Mouse (Mus musculus): ENCODE measurements around the gene Ski.
A peak's percentile ranks its signal among the peaks of the same experiment; 100 is the strongest.

Ski gene

GRCm38 (mm10) chr4:155213752-155214054, 8.7 kb downstream of the Ski start:
- DNase-seq: no peak

GRCm38 (mm10) chr4:155213052-155213751, 9.2 kb downstream of the Ski start:
- peak; percentile 55 for DNase-seq

- DNase-seq: no peak
Measured at GRCm38 (mm10) chr4:155209494-155209893, 12.9 kb downstream of the Ski start.

- DNase-seq: no peak
Measured at GRCm38 (mm10) chr4:155209079-155209478, 13.3 kb downstream of the Ski start.

DNA sequence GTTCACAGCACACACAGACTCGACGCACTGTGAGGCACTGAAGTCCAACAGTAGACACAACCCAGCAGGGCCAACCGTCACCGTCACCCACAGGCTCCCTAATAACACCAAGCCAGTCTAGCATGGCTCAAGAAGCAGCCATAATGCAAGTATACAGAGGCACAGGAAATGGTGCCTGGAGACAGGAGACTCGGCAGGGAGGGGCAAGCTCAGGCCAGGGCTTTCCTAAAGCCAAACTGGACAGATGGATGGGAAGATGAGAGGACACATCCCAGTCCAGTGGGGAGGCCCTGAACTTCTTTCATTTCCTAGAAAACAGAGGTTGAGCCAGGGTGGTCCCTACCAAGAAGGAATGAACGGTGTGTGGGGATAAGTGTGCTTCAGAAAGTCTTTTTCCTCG, 13.8 kb downstream of the Ski start:
- DNase-seq: no peak

DNA sequence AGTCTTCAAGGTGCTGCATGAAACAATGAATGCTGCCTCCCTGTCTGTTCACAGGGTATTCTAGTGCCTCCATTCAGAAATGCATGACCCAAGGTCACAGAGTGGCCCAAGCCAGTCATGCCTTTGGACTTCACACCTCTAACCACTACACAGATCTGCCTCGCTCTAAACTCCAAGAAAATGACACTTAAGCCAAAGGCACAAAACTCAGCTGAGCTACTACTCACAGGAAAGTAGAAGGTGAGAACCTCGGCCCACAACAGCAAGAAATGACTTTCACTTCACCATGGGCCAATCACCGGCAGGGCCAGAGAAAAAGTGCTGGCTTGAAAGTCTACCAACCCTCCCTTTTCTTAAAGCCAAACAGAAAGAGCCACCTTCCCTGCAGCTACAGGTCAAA, 14.6 kb downstream of the Ski start:
- DNase-seq: no peak

DNA sequence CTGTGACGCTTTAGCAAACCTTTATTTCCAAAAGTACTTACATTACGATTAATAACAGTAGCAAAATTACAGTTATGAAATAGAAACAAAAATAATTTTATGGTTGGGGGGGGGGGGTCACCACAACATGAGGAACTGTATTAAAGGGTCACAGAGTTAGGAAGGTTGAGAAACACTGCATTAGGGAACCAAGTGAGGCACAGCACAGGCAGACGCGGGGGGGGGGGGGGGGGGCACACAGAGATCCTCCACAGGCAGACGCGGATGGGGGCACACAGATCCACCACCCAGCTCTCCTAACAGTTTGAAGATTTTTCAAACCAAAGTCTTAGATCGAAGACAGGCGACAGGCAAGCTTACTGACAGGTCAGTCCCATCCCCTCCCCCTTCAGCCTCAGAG, 15.9 kb downstream of the Ski start:
- DNase-seq: no peak

DNA sequence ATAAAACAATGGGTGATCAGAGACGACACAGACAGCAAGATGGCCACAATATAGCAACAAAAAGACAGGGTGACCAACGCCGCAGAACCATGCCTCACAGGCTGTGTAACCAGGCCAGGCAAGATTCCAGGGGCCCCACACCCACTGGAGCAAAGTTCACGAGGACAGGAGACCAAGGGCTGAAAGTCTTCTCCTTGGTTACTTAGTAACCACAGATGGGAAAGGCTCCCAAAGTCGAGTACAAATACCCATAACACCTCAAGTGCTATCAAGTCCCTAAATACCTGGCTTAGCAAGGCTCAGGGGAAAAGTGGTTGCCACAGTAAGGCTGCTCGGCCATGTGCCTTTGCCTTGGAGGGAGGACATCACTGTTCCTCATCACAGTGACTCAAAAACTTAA, 16.5 kb downstream of the Ski start:
- no peak for DNase-seq

DNA sequence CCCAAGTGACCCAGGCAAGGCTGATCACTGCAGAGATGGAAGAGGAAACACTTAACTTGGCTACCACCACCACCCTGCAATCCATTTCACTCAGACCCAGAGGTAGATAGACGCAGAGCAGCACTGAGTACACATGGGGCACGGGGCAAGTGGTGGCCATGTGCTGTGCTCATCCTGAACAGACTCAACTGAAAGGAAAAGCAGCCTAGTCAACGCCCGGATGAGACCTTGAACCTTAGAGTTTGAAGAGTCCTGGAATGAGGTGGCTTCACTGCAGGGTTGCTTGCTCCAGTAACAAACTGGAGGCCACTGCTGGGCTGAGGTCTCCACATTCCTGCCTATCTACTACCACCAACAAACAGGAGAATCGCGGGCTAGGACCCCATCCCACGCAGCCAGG, 20.6 kb downstream of the Ski start:
- no peak for DNase-seq

DNA sequence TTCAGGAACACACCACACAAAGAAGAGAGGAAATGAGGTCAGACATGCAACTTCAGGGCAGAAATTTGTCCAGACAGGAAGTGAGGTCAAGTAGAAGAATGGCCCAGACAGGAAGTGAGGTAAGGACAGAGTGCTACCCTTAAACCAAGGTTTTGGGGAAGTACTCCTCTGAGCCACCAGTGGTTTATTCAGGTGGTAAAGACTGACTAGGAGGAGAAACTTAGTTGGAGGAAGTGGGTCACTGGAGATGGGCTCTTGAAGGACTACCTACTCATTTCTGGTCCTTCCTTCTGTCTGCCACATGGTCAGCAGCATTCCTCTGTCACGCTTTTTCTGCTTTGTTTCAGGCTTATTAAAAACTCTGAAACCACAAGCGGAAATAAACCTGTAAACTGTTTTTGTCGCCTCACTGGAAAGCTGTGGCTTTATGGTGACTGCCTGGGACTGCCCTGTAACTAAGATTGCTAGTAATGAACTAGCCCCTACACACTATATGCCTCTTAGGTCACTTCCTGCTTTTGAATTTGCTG, 21.5 kb downstream of the Ski start:
- no peak for DNase-seq

DNA sequence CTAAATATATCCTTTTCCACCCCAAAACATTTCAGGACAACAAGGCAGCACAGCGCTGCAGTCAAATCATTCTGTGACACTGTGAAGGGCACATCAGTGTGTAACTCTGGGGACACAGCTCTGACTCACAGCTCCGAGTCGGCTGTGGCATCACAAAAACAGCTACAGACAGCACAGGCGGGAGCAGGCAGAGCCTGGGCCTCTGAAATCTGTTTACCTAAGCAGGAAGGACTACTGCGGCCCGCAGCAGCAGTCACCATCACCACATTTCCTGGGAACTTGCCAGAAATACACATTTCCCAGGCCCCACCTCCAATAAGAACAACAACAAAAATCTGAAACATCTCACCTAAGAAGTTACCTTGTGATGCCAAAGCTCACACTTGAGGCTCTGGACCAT, 24.7 kb downstream of the Ski start:
- no peak for DNase-seq

GRCm38 (mm10) chr4:155195204-155195603, 27.2 kb downstream of the Ski start:
- no peak for DNase-seq

GRCm38 (mm10) chr4:155190275-155190674, 32.1 kb downstream of the Ski start:
- DNase-seq: no peak

- no peak for DNase-seq
Measured at GRCm38 (mm10) chr4:155189711-155190139, 32.7 kb downstream of the Ski start.

DNA sequence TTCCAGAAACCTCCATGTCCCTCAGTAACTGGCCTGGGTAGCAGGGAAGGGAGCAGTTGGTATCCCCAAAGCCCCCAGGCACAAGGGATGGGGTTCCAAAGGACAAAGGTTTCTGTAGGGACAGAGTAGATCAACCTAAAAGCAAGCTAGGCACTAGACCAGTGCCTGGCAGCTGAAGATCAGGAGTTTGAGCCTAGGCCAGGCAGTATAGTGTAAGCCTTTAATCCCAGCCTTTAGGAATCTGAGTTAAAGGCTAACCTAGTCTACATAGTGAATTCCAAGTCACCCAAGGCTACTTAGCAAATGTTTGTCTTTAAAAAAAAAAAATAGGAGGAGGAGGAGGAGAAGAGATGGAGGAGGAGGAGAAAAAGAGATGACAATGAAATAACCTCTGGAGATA, 33.6 kb downstream of the Ski start:
- DNase-seq: no peak

- no peak for DNase-seq
Measured at GRCm38 (mm10) chr4:155188341-155188740, 34.1 kb downstream of the Ski start.

GRCm38 (mm10) chr4:155187192-155187674, 35.2 kb downstream of the Ski start:
- no peak for DNase-seq

GRCm38 (mm10) chr4:155185845-155186244, 36.5 kb downstream of the Ski start:
- no peak for DNase-seq

- DNase-seq: no peak
Measured at GRCm38 (mm10) chr4:155184248-155185070, 37.9 kb downstream of the Ski start.

GRCm38 (mm10) chr4:155183201-155183600, 39.2 kb downstream of the Ski start:
- no peak for DNase-seq

GRCm38 (mm10) chr4:155178981-155179512, 43.3 kb downstream of the Ski start:
- no peak for DNase-seq

- peak; percentile 71 for DNase-seq
Measured at GRCm38 (mm10) chr4:155178274-155178673, 44.1 kb downstream of the Ski start.

DNA sequence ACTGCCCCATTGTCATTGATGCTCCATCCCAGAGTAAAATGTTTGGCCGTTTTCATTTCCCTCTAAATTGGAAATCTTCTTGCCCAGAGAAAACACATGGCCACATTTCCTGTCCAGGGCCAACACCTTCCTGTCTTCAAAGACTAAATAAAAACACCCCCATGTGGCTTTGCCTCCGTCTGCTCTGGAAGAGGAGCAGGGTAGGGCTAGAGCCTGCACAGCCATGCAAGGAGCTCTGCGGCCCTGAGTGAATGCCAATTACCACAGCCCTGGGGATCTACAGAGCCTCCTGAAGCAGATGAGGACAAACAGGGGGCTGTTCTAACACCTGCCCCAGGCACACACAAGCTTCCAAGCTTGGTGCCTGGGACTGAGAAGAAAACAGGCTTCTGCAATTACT, 46.2 kb downstream of the Ski start:
- DNase-seq: no peak

Measured in thymus, postnatal 4 days (tissue).